Mouse (Mus musculus): ENCODE measurements around the gene Tnfrsf13b. TPM values are rescaled to one million over a fixed set of nuclear protein-coding genes. Genes with fewer than 3 reads are reported as not detected.

Tnfrsf13b gene
- polyA plus RNA-seq (2012) = 79.6 and 100 TPM in 2 replicates

DNA sequence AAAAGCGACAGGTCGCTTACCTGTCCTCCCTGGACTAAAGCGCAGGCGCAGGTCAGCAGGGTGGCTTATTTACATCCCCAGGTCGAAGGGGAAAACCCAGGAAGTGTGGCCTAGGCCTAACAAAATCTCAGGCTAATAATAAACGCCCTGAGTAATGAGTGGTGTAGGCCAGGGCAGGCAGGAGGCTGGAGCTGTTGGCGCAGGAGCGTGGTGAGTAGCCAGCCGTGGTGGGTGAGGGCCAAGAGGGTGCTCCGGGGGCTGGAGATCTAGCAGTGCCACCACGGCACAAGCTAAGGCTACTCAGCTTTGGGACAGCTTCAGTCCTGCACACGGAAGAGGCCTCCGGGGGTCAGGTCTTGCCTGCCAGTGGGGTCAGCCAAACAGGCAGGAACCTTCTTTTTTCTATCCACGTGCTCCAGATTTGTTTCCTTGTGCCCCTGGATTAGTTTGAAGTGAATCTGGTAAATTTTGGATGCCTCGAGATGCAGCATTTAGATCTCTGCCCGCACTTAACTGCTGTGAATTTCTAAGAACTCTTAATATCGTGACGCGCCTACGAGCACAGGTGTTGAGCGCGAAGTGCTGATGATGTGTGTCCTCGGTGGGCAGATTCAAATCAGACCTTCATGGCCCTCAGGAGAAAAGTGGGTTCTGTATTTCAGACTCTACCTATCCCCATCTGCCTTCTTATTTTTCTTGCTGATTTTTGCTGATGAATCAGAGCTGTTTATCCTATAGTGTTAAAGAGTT, at the start of gene Tnfrsf13b:
Tnfrsf13b (plus strand) TSS at position 150 of the 750 bp plus-strand sequence.
- TF ChIP-seq GATA1 (IDR thresholded peaks at IDR 0.05; ENCODE audit: low read length) = no peak

DNA sequence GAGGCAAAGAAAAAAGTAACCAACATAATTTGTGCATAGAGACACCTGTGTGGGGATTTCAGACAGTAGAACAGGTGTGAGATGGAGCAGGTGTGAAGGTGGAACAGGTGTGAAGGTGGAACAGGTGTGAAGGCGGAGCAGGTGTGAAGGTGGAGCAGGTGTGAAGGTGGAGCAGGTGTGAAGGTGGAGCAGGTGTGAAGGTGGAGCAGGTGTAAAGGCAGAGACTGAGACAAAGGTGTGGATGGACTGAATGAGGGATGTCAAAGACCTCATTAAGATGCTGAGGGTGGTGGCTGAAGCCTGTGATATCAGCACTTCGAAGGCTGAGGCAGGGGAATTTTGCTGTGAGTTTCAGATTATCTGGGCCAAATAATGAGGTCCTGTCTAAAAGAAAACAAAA, 44.9 kb upstream of the Tnfrsf13b start:
- TF ChIP-seq GATA1 (IDR thresholded peaks at IDR 0.05; ENCODE audit: low read length) = no peak

GRCm38 (mm10) chr11:61090195-61090594, 36.4 kb upstream of the Tnfrsf13b start:
- TF ChIP-seq GATA1 (IDR thresholded peaks at IDR 0.05; ENCODE audit: low read length) = no peak

DNA sequence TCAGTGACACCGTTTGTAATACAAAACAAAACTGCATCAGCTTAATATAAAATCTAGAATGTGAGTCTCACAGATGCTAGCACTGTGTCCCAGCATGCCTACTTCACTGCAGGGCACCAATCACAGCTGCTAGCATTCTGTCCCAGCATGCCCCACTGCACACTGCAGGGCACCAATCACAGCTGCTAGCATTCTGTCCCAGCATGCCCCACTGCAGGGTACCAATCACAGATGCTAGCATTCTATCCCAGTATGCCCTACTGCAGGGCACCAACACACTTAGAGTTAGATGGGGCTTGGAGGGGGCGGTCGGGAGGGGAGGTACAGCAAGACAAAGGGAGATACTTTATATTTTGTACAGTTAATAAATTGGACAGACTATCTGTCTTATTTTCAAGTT, 35.4 kb upstream of the Tnfrsf13b start:
- no peak for TF ChIP-seq GATA1 (IDR thresholded peaks at IDR 0.05; ENCODE audit: low read length)

DNA sequence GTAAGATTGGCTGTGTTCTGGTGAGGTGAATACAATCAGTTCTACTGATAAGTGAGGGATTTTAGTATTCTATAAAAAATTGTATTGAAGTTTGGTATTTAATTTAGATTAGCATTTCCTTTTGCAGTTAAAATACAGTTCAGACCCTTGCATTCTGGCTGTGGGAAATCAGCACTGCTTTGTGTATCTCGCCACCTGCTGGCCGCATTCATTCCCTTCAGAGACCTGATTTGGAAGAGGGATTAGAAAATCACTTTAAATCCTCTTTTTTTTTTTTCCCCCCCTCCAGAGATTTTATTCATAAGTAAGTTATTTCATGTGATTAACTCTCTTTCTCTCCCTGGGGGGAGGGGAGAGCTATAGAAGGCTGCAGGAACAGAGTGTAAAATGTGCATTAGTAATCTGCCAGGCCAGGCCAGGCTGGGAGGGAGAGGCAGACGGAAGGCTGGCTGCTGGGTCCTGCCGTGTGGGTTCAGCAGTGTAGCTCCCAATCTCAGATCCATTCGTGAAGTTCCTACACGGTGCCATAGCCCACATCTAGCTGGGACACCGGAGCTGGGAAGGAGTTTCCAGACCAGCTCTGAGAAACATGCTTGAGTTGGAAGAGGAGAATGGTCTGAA, 34.8 kb upstream of the Tnfrsf13b start:
- no peak for TF ChIP-seq GATA1 (IDR thresholded peaks at IDR 0.05; ENCODE audit: low read length)

DNA sequence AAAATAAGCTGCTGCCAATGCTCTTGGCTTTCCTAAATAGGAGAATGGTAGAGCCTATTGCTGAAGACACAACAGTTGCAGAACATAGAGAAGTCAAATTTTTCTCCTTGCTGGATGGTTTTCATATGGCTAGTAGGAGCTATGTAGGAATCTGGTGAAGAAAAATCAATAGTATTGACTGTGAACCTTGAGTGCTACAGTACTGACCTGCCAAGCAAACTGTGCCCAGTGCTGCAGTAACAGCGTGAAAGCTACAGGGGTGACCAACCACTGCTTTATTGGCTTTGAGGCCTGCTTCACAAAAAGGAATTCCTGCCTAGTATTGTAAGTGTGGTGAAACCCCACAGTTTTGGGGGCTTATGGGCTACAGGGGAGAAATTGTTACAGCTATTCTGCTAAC, 28.5 kb upstream of the Tnfrsf13b start:
- no peak for TF ChIP-seq GATA1 (IDR thresholded peaks at IDR 0.05; ENCODE audit: low read length)

DNA sequence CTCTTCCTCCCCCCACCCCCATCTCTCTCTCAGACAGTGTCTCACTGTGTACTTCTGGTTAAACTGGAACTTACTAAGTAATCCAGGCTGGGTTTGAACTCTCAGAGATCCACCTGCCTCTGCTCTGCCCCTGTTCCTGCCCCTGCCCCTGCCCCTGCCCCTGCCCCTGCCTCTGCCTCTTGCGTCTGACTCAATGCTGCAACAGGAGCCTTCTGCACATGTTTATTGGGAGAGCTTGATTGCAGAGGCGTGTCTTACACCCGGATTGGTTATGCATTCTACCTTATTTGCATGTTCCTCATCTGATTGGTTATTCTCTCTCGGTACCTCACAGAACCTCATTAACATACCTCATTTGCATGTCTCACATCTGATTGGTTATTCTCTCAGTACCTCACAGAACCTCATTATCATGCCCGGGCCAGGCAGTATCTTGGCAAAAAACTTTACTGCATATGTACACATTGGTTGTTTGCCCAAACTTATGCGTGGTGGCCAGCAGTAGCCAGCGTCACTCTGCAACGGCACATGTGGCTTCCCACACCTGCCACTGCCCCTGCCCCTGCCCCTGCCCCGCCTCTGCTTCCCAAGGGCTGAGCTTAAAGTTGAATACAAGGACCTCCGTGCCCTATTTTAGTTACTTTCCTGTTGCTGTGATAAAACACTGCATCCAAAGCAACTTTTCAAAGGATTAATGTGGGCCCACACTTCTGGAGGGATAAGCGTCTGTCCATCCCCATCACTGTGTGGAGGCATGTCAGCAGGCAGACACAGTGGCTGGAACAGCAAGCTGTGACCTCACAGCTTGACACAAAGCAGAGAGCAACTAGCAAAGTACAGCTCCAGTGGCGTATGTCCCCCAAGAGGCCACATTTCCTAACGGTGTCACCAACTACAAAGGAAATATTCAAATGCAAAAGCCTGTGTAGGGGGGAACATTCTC, 23.9 kb upstream of the Tnfrsf13b start:
- no peak for TF ChIP-seq GATA1 (IDR thresholded peaks at IDR 0.05; ENCODE audit: low read length)

DNA sequence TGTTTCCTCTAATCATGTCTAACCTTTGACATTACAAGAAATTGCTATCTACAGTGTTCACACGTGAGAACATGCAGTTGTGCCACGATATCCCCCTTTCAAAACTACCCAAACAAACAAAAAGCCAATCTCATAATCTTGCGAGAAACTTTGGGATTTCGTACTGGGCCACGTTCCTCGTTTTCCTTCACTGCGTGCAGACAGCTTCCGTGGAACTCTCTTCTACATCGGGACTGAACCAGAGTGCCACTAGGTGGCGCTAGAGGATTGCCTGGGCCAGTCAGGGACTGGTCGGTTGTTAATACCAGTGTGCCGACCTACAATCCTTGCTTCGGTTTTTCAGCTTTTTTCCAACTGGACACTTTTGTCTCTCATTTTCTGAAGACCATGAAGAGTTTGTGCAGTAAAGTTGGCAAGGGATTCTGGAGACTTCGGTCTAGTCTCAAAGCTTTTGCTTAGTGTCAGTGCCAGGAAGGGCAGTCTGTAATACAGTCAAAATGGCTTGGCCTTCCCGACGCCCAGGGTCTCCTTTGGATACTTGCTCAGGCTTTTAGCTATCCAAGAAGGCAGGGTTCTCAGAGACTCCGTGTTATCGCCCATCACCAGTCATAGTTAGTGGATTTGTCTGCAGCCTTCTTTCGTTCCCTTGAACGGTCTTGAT, 22.2 kb upstream of the Tnfrsf13b start:
- no peak for TF ChIP-seq GATA1 (IDR thresholded peaks at IDR 0.05; ENCODE audit: low read length)

DNA sequence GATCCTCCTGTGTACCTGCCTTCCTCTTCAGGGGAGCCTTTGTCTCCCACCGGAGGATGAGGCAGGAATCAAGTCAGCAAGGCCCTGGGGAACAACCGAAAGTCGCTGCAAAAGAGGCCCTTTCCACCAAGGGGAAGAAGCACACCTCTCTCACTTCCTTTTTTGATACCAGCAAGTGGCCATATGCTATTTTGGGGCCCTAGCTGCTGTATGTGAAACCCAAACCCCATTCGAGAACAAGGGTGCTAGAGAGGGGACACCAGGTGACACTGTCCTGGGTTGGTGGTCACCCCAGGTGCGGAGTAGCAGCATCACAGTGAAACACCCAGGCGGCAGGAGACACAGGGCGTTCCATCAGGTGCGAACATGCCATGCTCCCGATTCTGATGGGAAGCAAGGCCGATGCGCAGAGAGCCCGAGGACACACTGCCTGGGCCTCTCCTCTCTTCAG, 17.6 kb upstream of the Tnfrsf13b start:
- TF ChIP-seq GATA1 (IDR thresholded peaks at IDR 0.05; ENCODE audit: low read length) = no peak

GRCm38 (mm10) chr11:61109707-61110106, 16.8 kb upstream of the Tnfrsf13b start:
- TF ChIP-seq GATA1 (IDR thresholded peaks at IDR 0.05; ENCODE audit: low read length) = no peak

DNA sequence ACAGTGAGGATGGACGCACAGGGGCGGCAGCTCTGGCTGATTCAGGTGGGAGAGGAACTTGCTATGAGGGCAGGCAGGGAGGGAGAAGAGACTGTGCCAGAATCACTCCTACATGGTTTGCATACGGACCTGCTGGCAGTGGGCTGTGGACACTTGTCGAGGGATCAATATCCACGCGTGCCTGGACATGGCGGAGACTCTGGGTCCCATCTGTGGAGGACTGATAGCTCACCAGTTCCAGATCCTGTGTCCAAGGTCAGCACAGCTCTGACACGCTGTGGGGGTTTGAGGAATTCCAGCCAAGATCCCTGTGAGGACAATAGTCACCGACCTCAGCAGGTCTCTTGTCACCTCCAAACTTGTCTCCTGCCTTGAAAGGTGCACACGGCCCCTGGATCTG, 16.4 kb upstream of the Tnfrsf13b start:
- TF ChIP-seq GATA1 (IDR thresholded peaks at IDR 0.05; ENCODE audit: low read length) = no peak

- no peak for TF ChIP-seq GATA1 (IDR thresholded peaks at IDR 0.05; ENCODE audit: low read length)
These were observed 15.6 kb upstream of the Tnfrsf13b start for GRCm38 (mm10) chr11:61110928-61111327.

- TF ChIP-seq GATA1 (IDR thresholded peaks at IDR 0.05; ENCODE audit: low read length) = no peak
These were observed 15.1 kb upstream of the Tnfrsf13b start for GRCm38 (mm10) chr11:61111472-61111871.

DNA sequence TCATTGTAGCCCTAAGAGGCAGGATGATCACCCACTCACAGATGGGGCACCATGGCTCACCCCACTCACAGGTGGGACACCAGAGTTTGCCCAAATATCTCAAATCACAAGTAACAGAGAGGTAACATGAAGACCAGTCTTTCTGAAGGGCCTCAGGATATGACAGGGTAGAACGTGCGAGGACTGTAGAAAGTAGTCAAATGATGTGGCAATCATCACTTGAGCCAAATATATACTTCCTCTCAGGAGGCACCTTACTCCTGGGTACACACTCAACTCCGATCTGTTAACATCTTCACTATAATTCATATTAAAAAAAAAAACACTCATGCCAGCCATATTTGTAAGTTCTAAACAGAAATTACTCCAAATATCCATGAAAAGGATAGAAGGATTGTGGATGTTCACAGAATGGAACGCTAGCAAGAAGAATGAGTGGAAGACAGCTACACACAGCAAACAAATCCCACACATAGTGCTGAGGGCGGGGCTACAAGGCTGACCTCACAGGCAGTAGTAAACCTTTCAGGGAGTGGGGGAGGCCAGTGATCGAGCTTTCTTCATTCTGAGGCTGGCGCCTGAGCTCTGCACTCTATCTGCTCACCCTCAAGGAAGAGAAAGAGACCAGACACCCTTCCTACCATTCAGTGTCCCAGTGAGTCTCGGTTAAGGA, 14.1 kb upstream of the Tnfrsf13b start:
- TF ChIP-seq GATA1 (IDR thresholded peaks at IDR 0.05; ENCODE audit: low read length) = no peak

- no peak for TF ChIP-seq GATA1 (IDR thresholded peaks at IDR 0.05; ENCODE audit: low read length)
These were observed 10.3 kb upstream of the Tnfrsf13b start for GRCm38 (mm10) chr11:61116226-61116625.
